Mouse (Mus musculus): ENCODE measurements around the gene 1700025G04Rik. TPM values are rescaled to one million over a fixed set of nuclear protein-coding genes. Genes with fewer than 3 reads are reported as not detected.

The 1700025G04Rik gene
- polyA plus RNA-seq, 1 experiment from 2014 or later = 29.1 TPM

GRCm38 (mm10) chr1:151999424-151999842, 90.5 kb downstream of the 1700025G04Rik start:
- H3K36me3 ChIP-seq (ENCODE audit: control insufficient read depth, insufficient read depth, low read length) = no peaks in the 10 kb centered on the region
- WGBS = 79% methylated on average over 7 of the region's 7 CpGs
- no peak overlapping the region for H3K4me3 ChIP-seq (ENCODE audit: low read depth, low read length)
- no peak overlapping the region for H3K27ac ChIP-seq (ENCODE audit: low read depth, low read length)
- peaks cover 14% of the 10 kb centered on the region; the same call in 1 of the 2 replicates for H3K4me1 ChIP-seq (ENCODE audit: control insufficient read depth, insufficient read depth, low read length)
- no peaks in the 10 kb centered on the region for H3K9me3 ChIP-seq (ENCODE audit: control insufficient read depth, low read length)
- H3K4me2 ChIP-seq (ENCODE audit: low read depth, low read length) = no peak overlapping the region
- ATAC-seq (ENCODE audit: low read depth) = no peak
- no peak overlapping the region for H3K9ac ChIP-seq (replicated peaks; ENCODE audit: low read depth, low read length)
- H3K27me3 ChIP-seq (ENCODE audit: control insufficient read depth, insufficient read depth, low read length) = no peaks in the 10 kb centered on the region

GRCm38 (mm10) chr1:151998721-151999206, 91.2 kb downstream of the 1700025G04Rik start:
- no peak overlapping the region for H3K27ac ChIP-seq (ENCODE audit: low read depth, low read length)
- H3K36me3 ChIP-seq (ENCODE audit: control insufficient read depth, insufficient read depth, low read length) = no peaks in the 10 kb centered on the region
- H3K27me3 ChIP-seq (ENCODE audit: control insufficient read depth, insufficient read depth, low read length) = no peaks in the 10 kb centered on the region
- H3K9me3 ChIP-seq (ENCODE audit: control insufficient read depth, low read length) = no peaks in the 10 kb centered on the region
- H3K4me3 ChIP-seq (ENCODE audit: low read depth, low read length) = no peak overlapping the region
- no peak overlapping the region for H3K9ac ChIP-seq (replicated peaks; ENCODE audit: low read depth, low read length)
- ATAC-seq (ENCODE audit: low read depth) = no peak
- no peak overlapping the region for H3K4me2 ChIP-seq (ENCODE audit: low read depth, low read length)
- 85% methylated on average over 8 of the region's 8 CpGs for WGBS
- peaks cover 17% of the 10 kb centered on the region; the same call in 1 of the 2 replicates for H3K4me1 ChIP-seq (ENCODE audit: control insufficient read depth, insufficient read depth, low read length)

- no peak overlapping the region for H3K4me2 ChIP-seq (ENCODE audit: low read depth, low read length)
- no peaks in the 10 kb centered on the region for H3K9me3 ChIP-seq (ENCODE audit: control insufficient read depth, low read length)
- peaks cover 17% of the 10 kb centered on the region; the same call in 1 of the 2 replicates for H3K4me1 ChIP-seq (ENCODE audit: control insufficient read depth, insufficient read depth, low read length)
- H3K9ac ChIP-seq (replicated peaks; ENCODE audit: low read depth, low read length) = no peak overlapping the region
- ATAC-seq (ENCODE audit: low read depth) = no peak
- H3K27ac ChIP-seq (ENCODE audit: low read depth, low read length) = no peak overlapping the region
- H3K36me3 ChIP-seq (ENCODE audit: control insufficient read depth, insufficient read depth, low read length) = no peaks in the 10 kb centered on the region
- no peak overlapping the region for H3K4me3 ChIP-seq (ENCODE audit: low read depth, low read length)
- H3K27me3 ChIP-seq (ENCODE audit: control insufficient read depth, insufficient read depth, low read length) = no peaks in the 10 kb centered on the region
- whole genome bisulfite sequencing = 85% methylated on average over 7 of the region's 7 CpGs
These were observed 92.3 kb downstream of the 1700025G04Rik start for GRCm38 (mm10) chr1:151997591-151997990.

- Histone ChIP-seq H3K4me1 (ENCODE audit: control insufficient read depth, insufficient read depth, low read length) (peaks cover 9% of the 10 kb centered on the region; the same call in 1 of the 2 replicates), H3K27me3 (ENCODE audit: control insufficient read depth, insufficient read depth, low read length) (no peaks in the 10 kb centered on the region), H3K4me2 (ENCODE audit: low read depth, low read length) (no peak overlapping the region), H3K27ac (ENCODE audit: low read depth, low read length) (no peak overlapping the region), H3K4me3 (ENCODE audit: low read depth, low read length) (no peak overlapping the region), H3K9ac (replicated peaks; ENCODE audit: low read depth, low read length) (no peak overlapping the region), H3K36me3 (ENCODE audit: control insufficient read depth, insufficient read depth, low read length) (no peaks in the 10 kb centered on the region), H3K9me3 (ENCODE audit: control insufficient read depth, low read length) (no peaks in the 10 kb centered on the region)
- ATAC-seq (ENCODE audit: low read depth) = no peak
- WGBS = 70% methylated on average over 10 of the region's 10 CpGs
These were observed 93.8 kb downstream of the 1700025G04Rik start for GRCm38 (mm10) chr1:151995948-151996697.

DNA sequence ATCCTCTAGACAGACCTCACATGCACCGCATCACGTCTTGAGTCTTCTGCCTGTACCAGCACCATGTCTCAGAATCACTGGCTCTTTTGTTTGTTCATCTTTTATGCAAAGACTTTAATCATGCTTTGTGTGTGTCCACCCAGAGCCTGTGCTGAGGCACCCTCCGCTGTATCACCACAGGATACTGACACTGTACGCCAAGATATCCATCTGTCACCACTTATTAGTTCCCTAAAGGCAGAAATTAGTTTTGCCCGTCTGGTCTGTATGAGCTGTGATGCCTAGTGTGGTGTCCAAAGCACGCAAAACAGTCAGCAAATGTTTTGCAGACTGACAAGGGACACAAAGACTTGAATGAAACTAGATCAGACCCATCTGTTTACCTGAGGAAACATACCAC, 95.7 kb downstream of the 1700025G04Rik start:
- no peak overlapping the region for H3K9ac ChIP-seq (replicated peaks; ENCODE audit: low read depth, low read length)
- 41% methylated on average over 6 of the region's 6 CpGs for WGBS

GRCm38 (mm10) chr1:151991505-151991904, 98.4 kb downstream of the 1700025G04Rik start:
- 89% methylated on average over 4 of the region's 4 CpGs for WGBS
- peaks cover 7% of the 10 kb centered on the region; the same call in 1 of the 2 replicates for H3K4me1 ChIP-seq (ENCODE audit: control insufficient read depth, insufficient read depth, low read length)
- ATAC-seq (ENCODE audit: low read depth) = no peak

More for the DNA sequence above, 95.7 kb downstream of the 1700025G04Rik start:
- no peaks in the 10 kb centered on the region for H3K9me3 ChIP-seq (ENCODE audit: control insufficient read depth, low read length)
- H3K4me3 ChIP-seq (ENCODE audit: low read depth, low read length) = no peak overlapping the region
- H3K27ac ChIP-seq (ENCODE audit: low read depth, low read length) = peak overlapping the region; percentile 7; the same call in 1 of the 2 replicates
- peaks cover 6% of the 10 kb centered on the region; the same call in 1 of the 2 replicates for H3K4me1 ChIP-seq (ENCODE audit: control insufficient read depth, insufficient read depth, low read length)
- peak; percentile 52; the same call in 1 of the 2 replicates for ATAC-seq (ENCODE audit: low read depth)
- no peak overlapping the region for H3K4me2 ChIP-seq (ENCODE audit: low read depth, low read length)
- no peaks in the 10 kb centered on the region for H3K27me3 ChIP-seq (ENCODE audit: control insufficient read depth, insufficient read depth, low read length)
- no peaks in the 10 kb centered on the region for H3K36me3 ChIP-seq (ENCODE audit: control insufficient read depth, insufficient read depth, low read length)

DNA sequence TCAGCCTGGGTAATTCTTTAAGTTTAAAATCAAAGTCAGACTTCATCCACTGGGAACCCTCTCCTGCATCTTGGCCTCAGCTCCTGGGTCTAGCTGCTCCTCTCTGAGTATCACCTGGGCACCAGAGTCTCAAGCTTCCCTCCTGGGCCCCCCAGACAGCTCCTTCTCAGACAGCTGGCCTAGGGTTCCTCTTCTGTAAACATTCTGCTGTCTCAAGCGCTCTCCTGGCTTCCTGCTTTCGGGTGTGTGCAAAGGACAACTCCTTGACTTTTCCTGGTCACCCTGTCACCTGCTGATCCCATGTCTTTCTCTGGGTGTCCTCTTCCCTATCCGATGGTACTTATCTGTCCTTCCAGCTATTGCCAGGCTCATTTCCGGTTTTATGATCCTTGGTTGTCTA, 99.3 kb downstream of the 1700025G04Rik start:
- Histone ChIP-seq H3K36me3 (ENCODE audit: control insufficient read depth, insufficient read depth, low read length) (no peaks in the 10 kb centered on the region), H3K9me3 (ENCODE audit: control insufficient read depth, low read length) (no peaks in the 10 kb centered on the region), H3K4me3 (ENCODE audit: low read depth, low read length) (no peak overlapping the region), H3K9ac (replicated peaks; ENCODE audit: low read depth, low read length) (no peak overlapping the region), H3K27me3 (ENCODE audit: control insufficient read depth, insufficient read depth, low read length) (no peaks in the 10 kb centered on the region), H3K4me2 (ENCODE audit: low read depth, low read length) (no peak overlapping the region), H3K4me1 (ENCODE audit: control insufficient read depth, insufficient read depth, low read length) (peaks cover 7% of the 10 kb centered on the region; the same call in 1 of the 2 replicates), H3K27ac (ENCODE audit: low read depth, low read length) (no peak overlapping the region)
- no peak for ATAC-seq (ENCODE audit: low read depth)
- 86% methylated on average over 4 of the region's 4 CpGs for WGBS

More at GRCm38 (mm10) chr1:151991505-151991904, 98.4 kb downstream of the 1700025G04Rik start:
- Histone ChIP-seq H3K9me3 (ENCODE audit: control insufficient read depth, low read length) (no peaks in the 10 kb centered on the region), H3K27ac (ENCODE audit: low read depth, low read length) (no peak overlapping the region), H3K36me3 (ENCODE audit: control insufficient read depth, insufficient read depth, low read length) (no peaks in the 10 kb centered on the region), H3K4me3 (ENCODE audit: low read depth, low read length) (no peak overlapping the region), H3K9ac (replicated peaks; ENCODE audit: low read depth, low read length) (no peak overlapping the region), H3K4me2 (ENCODE audit: low read depth, low read length) (no peak overlapping the region), H3K27me3 (ENCODE audit: control insufficient read depth, insufficient read depth, low read length) (no peaks in the 10 kb centered on the region)

- 80% methylated on average over 7 of the region's 7 CpGs for WGBS
- H3K27me3 ChIP-seq (ENCODE audit: control insufficient read depth, insufficient read depth, low read length) = no peaks in the 10 kb centered on the region
- no peak for ATAC-seq (ENCODE audit: low read depth)
- H3K4me1 ChIP-seq (ENCODE audit: control insufficient read depth, insufficient read depth, low read length) = peaks cover 14% of the 10 kb centered on the region; the same call in 1 of the 2 replicates
- H3K9ac ChIP-seq (replicated peaks; ENCODE audit: low read depth, low read length) = no peak overlapping the region
- no peaks in the 10 kb centered on the region for H3K9me3 ChIP-seq (ENCODE audit: control insufficient read depth, low read length)
- no peak overlapping the region for H3K4me3 ChIP-seq (ENCODE audit: low read depth, low read length)
- no peak overlapping the region for H3K27ac ChIP-seq (ENCODE audit: low read depth, low read length)
- no peak overlapping the region for H3K4me2 ChIP-seq (ENCODE audit: low read depth, low read length)
- no peaks in the 10 kb centered on the region for H3K36me3 ChIP-seq (ENCODE audit: control insufficient read depth, insufficient read depth, low read length)
These were observed 101.2 kb downstream of the 1700025G04Rik start for GRCm38 (mm10) chr1:151988713-151989112.

DNA sequence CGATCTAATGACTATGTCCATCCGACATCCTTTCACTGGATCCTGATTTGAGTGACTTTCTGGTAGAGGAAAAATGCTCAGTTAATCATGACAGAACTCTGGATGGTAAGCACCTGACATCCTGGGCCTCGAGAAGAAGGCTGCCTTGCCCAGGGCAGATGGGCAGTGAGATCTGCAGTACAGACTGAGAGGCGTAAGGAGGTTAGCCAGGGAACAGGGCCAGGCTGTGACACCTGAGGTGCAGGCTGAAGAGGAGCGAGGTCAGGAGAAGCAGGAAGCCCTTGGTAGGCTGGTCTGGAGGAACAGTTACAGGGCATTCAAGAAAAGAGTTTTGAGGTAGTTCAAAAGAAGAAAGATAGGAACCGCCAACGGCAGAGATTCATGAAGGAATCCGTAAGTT, 101.9 kb downstream of the 1700025G04Rik start:
- Histone ChIP-seq H3K9me3 (ENCODE audit: control insufficient read depth, low read length) (no peaks in the 10 kb centered on the region), H3K4me3 (ENCODE audit: low read depth, low read length) (no peak overlapping the region), H3K27ac (ENCODE audit: low read depth, low read length) (no peak overlapping the region), H3K9ac (replicated peaks; ENCODE audit: low read depth, low read length) (no peak overlapping the region), H3K27me3 (ENCODE audit: control insufficient read depth, insufficient read depth, low read length) (no peaks in the 10 kb centered on the region), H3K4me2 (ENCODE audit: low read depth, low read length) (no peak overlapping the region), H3K36me3 (ENCODE audit: control insufficient read depth, insufficient read depth, low read length) (no peaks in the 10 kb centered on the region), H3K4me1 (ENCODE audit: control insufficient read depth, insufficient read depth, low read length) (peaks cover 20% of the 10 kb centered on the region; the same call in 1 of the 2 replicates)
- 87% methylated on average over 8 of the region's 8 CpGs for WGBS
- no peak for ATAC-seq (ENCODE audit: low read depth)

Data from neural tube, embryonic 14.5 days (tissue).